Mouse (Mus musculus) fibroblast of lung, adult 2 months (primary cell): ENCODE measurements around the gene Trp53i13.

Experiments used
- DNase-seq: peaks from one replicate; pipeline ENCODE4 v3.0.0-alpha.2; 2011; ENCODE audit warnings: low read depth

Gene Trp53i13

GRCm38 (mm10) chr11:77492311-77492871, 23.4 kb downstream of the Trp53i13 start:
- no peak for DNase-seq

GRCm38 (mm10) chr11:77491502-77492291, 24.1 kb downstream of the Trp53i13 start:
- peak; percentile 82 for DNase-seq

- DNase-seq, result peak; percentile 76
Observed at GRCm38 (mm10) chr11:77491123-77491501, 24.7 kb downstream of the Trp53i13 start.

GRCm38 (mm10) chr11:77490451-77490850, 25.3 kb downstream of the Trp53i13 start:
- no peak for DNase-seq

GRCm38 (mm10) chr11:77489591-77490235, 26.1 kb downstream of the Trp53i13 start, which contains the start of gene Ankrd13b:
Gene Ankrd13b, minus strand, starts transcription at chr11:77489678.
- no peak for DNase-seq

GRCm38 (mm10) chr11:77488771-77489581, 26.8 kb downstream of the Trp53i13 start:
- no peak for DNase-seq

GRCm38 (mm10) chr11:77486798-77487197, 29.0 kb downstream of the Trp53i13 start:
- DNase-seq, result no peak

- DNase-seq, result no peak
Observed at GRCm38 (mm10) chr11:77485229-77485628, 30.6 kb downstream of the Trp53i13 start.

- DNase-seq, result no peak
Observed at GRCm38 (mm10) chr11:77483510-77484255, 32.1 kb downstream of the Trp53i13 start.

- DNase-seq, result no peak
Observed at GRCm38 (mm10) chr11:77483043-77483442, 32.7 kb downstream of the Trp53i13 start.

- no peak for DNase-seq
Observed at GRCm38 (mm10) chr11:77476895-77477294, 38.9 kb downstream of the Trp53i13 start.

- DNase-seq, result no peak
Observed at GRCm38 (mm10) chr11:77476216-77476615, 39.6 kb downstream of the Trp53i13 start.

- DNase-seq, result no peak
Observed at GRCm38 (mm10) chr11:77472775-77473174, 43.0 kb downstream of the Trp53i13 start.

GRCm38 (mm10) chr11:77471407-77471806, 44.4 kb downstream of the Trp53i13 start:
- DNase-seq, result no peak

- DNase-seq, result no peak
Observed at GRCm38 (mm10) chr11:77468397-77468796, 47.4 kb downstream of the Trp53i13 start.

GRCm38 (mm10) chr11:77467784-77468183, 48.0 kb downstream of the Trp53i13 start:
- no peak for DNase-seq

- DNase-seq, result no peak
Observed at GRCm38 (mm10) chr11:77467157-77467556, 48.6 kb downstream of the Trp53i13 start.

GRCm38 (mm10) chr11:77466544-77466943, 49.2 kb downstream of the Trp53i13 start:
- DNase-seq, result no peak

GRCm38 (mm10) chr11:77465111-77465510, 50.7 kb downstream of the Trp53i13 start:
- no peak for DNase-seq

GRCm38 (mm10) chr11:77464684-77465083, 51.1 kb downstream of the Trp53i13 start:
- DNase-seq, result no peak

- no peak for DNase-seq
Observed at GRCm38 (mm10) chr11:77463786-77464185, 52.0 kb downstream of the Trp53i13 start.

GRCm38 (mm10) chr11:77463101-77463445, 52.7 kb downstream of the Trp53i13 start:
- no peak for DNase-seq
